Mouse (Mus musculus) spleen, postnatal 10 days (tissue): ENCODE measurements at regions not wholly inside any gene's neighbourhood (a gene's known extent, or its start where the extent isn't known, plus 50 kb on each side); places are given as distances from the start of the nearest gene placed in this dataset.
A peak's percentile ranks its signal among the peaks of the same experiment; 100 is the strongest.

Experiments
- DNase-seq, 2 experiments: peaks; one replicate each; pipeline ENCODE4 v3.0.0; 2021 to 2022; ENCODE audit warnings: low spot score in 2 of 2

- DNase-seq, result no peak
Measured at GRCm38 (mm10) chr16:18683556-18683955, 53.8 kb upstream of the Sept5 start.

- no peak for DNase-seq
Measured at GRCm38 (mm10) chr16:18686044-18686761, 56.4 kb upstream of the Sept5 start.

GRCm38 (mm10) chr16:18686916-18687315 is 57.2 kb upstream of the Sept5 start:
- peak; percentile 10 to 63 for DNase-seq

GRCm38 (mm10) chr16:18687367-18687766 is 57.6 kb upstream of the Sept5 start:
- DNase-seq, result peak; percentile 34 to 67

GRCm38 (mm10) chr16:18695596-18695995 is 65.8 kb upstream of the Sept5 start:
- no peak for DNase-seq

- peak; percentile 58 to 83 for DNase-seq
Measured at GRCm38 (mm10) chr16:18696074-18696819, 66.5 kb upstream of the Sept5 start.

- DNase-seq, result no peak
Measured at GRCm38 (mm10) chr16:18696820-18697168, 67.0 kb upstream of the Sept5 start.

- no peak for DNase-seq
Measured at GRCm38 (mm10) chr16:18704126-18704525, 72.5 kb upstream of the Cldn5 start.

- DNase-seq, result no peak
Measured at GRCm38 (mm10) chr16:18705028-18705648, 71.5 kb upstream of the Cldn5 start.

- DNase-seq, result no peak
Measured at GRCm38 (mm10) chr16:18711637-18712125, 65.0 kb upstream of the Cldn5 start.

- DNase-seq, result no peak
Measured at GRCm38 (mm10) chr16:18713017-18713416, 63.6 kb upstream of the Cldn5 start.

- DNase-seq, result no peak
Measured at GRCm38 (mm10) chr16:18715381-18715780, 61.3 kb upstream of the Cldn5 start.

- DNase-seq, result no peak
Measured at GRCm38 (mm10) chr16:18718040-18718439, 58.6 kb upstream of the Cldn5 start.

GRCm38 (mm10) chr16:18720433-18721233 is 56.0 kb upstream of the Cldn5 start:
- DNase-seq, result no peak

GRCm38 (mm10) chr16:18723186-18723843 is 53.3 kb upstream of the Cldn5 start:
- DNase-seq, result no peak

- DNase-seq, result no peak
Measured at GRCm38 (mm10) chr16:18723874-18724273, 52.8 kb upstream of the Cldn5 start.

GRCm38 (mm10) chr16:18724706-18725105 is 51.9 kb upstream of the Cldn5 start:
- DNase-seq, result no peak
